Mouse (Mus musculus) brain, embryonic 14.5 days (tissue): ENCODE results near the gene Kcnip1. TPM values are rescaled to one million over a fixed set of nuclear protein-coding genes. Genes with fewer than 3 reads are reported as not detected.
A peak's percentile ranks its signal among the peaks of the same experiment; 100 is the strongest.

Experiments used
- DNase-seq: peaks from one replicate; pipeline ENCODE4 v3.0.0-alpha.2; 2011; ENCODE audit warnings: low read depth
- CTCF ChIP-seq: fragments of 200-500 bp; IDR thresholded peaks from 2 replicates; pipeline ENCODE4 v1.5.1; 2012; ENCODE audit warnings: inconsistent platforms, mild to moderate bottlenecking, moderate library complexity, borderline replicate concordance; ENCODE audit not compliant: insufficient read depth, insufficient read length; ENCODE audit errors: extremely low read depth
- POLR2A ChIP-seq: fragments of 200-500 bp; IDR thresholded peaks from 2 replicates; pipeline ENCODE4 v1.6.1; 2012; ENCODE audit warnings: mild to moderate bottlenecking, inconsistent platforms, borderline replicate concordance; ENCODE audit not compliant: poor library complexity, insufficient read depth, insufficient read length, severe bottlenecking; ENCODE audit errors: extremely low read depth
- polyA plus RNA-seq: library from polyadenylated mRNA; depleted of rRNA; stranded (reverse); fragments of >200 nt; gene quantifications from 2 replicates; pipeline ENCODE4 v1.2.3, GENCODE M21; 2012

Kcnip1 gene
- polyA plus RNA-seq, 1 experiment: 56.6 TPM

DNA sequence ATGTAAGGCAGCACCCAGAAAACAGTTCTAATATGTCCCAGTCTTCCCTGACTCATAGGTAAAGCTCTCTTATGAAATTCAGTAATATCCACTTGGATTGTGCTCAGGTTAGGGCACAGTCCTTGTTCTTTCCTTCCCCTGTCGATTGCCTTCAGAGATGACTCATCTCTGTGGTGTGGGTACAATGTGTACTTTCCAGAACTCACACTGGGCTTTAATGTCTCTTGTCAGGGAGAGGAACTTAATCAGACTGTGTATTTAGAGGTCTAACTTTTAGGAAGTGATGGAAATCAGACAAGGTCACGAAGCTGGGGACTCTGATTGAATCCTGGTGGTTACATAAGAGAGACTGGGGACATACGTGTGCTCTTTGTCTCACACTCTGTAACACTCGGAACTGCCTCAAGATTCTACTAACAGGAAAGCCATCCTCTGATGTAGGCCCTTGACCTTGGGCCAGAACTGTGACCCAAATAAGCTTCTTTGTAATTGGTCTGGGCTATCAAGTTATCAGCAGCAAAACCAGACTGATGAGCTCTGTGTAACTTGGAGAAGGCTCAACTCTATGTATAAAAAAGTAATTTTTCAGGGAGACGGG, 110.1 kb downstream of the Kcnip1 start:
- DNase-seq: no peak
- TF ChIP-seq CTCF: no peak
- TF ChIP-seq POLR2A: no peak

GRCm38 (mm10) chr11:33874925-33875324, 118.0 kb downstream of the Kcnip1 start:
- no peak for DNase-seq
- TF ChIP-seq POLR2A (no peak), CTCF (no peak)

DNA sequence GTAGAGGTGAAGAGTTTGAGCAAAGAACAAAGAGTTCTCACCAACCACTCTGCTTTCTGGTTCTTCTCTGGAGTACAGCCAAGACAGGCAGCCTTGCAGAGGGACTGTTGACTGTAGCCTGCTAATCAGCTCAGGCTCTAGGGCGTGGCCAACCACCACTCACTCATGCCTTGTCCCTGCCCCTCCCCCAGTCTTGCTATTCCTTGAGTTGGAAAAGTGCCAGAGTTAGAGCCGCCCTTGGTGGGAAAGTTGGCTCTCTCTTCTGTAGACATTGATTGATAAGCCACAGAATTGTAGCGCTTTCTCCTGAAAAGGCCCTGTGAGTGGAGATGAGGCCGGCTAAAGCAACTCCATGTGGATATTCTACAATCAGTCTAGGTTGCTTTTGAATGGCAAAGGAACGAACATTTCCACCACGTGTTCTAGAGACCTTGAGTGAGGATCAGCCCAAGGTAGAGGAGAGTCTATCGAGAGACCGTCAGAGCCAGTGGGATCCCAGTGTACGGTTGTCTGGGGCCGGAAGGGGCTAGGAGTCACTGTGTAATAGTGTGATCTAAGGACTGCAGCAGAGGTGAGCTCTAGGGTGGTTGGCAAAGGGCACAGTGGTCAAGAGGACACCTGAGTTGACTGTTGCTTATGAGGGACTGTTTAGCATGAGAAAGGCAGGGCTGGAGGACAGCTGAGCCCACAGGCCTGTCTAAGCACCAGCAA, 119.7 kb downstream of the Kcnip1 start:
- peak; percentile 74 for DNase-seq
- TF ChIP-seq POLR2A (no peak), CTCF (no peak)

DNA sequence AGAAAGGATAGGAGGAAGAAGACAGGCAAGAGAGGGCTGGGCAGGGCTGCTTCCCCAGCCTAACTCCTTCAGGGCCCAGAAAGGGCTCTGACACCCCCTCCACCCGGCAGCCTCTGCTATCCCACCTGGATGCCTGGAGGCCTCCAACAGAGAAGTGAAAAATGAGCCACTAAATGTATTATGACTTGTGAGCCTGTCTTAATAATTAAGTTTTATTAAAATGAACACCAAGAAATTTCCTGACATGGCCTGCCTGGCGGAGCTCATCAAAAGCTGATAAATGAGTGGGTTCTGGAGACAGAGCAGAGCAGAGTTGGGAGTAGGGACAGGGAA, 120.3 kb downstream of the Kcnip1 start:
- no peak for TF ChIP-seq CTCF
- DNase-seq: no peak

DNA sequence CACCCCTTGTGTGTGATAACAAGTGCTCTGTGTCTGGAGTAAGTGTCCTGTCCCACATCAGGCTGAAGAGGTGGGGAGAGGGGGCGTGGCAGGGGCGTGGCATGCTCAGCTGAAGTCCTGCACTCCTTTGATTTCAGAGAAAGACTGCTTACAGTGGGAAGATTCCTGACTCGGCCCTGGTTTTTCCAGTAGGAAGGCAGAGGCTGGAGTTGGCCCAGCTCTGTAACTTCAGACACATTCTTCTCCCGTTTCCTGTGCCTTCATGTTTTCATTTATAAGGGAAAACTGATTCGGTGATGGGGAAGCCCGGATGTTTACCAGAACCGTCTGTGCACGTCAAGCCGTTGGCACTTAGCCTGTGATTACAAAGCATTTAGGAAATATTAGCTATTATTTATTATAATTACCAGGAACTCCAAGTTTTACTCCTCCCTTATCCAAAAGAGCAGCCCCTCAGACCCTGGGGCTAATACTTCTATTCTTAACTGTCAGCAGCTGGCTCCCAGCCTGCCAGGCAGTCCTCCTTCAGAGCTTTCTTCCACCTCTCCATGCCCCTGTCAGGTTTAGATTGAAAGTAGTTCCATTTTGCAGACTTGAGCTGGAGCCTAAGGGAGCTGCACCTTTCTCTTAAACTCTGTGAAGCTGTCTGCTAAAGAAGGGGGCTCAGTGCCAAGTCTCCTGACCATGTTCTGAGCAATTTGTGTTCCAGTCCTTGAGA, 120.8 kb downstream of the Kcnip1 start:
- peak; percentile 21 for DNase-seq
- TF ChIP-seq CTCF (no peak), POLR2A (no peak)

- TF ChIP-seq POLR2A (no peak), CTCF (no peak)
- DNase-seq: no peak
Measured at GRCm38 (mm10) chr11:33870246-33870645, 122.7 kb downstream of the Kcnip1 start.

GRCm38 (mm10) chr11:33869559-33869958, 123.4 kb downstream of the Kcnip1 start:
- no peak for DNase-seq
- TF ChIP-seq CTCF: peak; percentile 4; the same call in 1 of the 2 replicates
- no peak for TF ChIP-seq POLR2A

DNA sequence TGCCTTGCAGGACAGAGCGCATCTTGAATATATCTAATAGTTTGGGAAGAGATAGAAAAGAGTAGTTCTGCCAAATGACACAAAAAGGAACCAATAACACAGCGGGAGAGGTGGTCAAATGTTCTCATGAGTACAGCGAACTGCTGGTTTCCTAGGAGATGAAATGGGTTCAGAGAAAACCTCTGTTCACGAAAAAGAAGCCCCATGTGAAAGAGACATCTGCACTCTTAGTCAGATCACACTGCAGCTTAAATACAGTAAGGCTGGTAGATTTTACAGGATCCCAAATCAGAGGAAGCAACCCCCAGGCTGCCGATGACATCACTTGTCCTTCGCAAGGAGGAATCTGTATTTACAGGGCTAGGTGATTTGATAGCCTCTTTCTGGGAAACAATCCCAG, 126.2 kb downstream of the Kcnip1 start:
- no peak for DNase-seq

GRCm38 (mm10) chr11:33864245-33864644, 128.7 kb downstream of the Kcnip1 start:
- no peak for DNase-seq

More for the DNA sequence above, 126.2 kb downstream of the Kcnip1 start:
- no peak for TF ChIP-seq POLR2A
- no peak for TF ChIP-seq CTCF

GRCm38 (mm10) chr11:33861823-33862222, 131.1 kb downstream of the Kcnip1 start:
- DNase-seq: no peak
- TF ChIP-seq POLR2A: no peak
- TF ChIP-seq CTCF: no peak

More at GRCm38 (mm10) chr11:33864245-33864644, 128.7 kb downstream of the Kcnip1 start:
- TF ChIP-seq CTCF (no peak), POLR2A (no peak)

- DNase-seq: no peak
Measured at GRCm38 (mm10) chr11:33860905-33861582, 131.9 kb downstream of the Kcnip1 start.

More at GRCm38 (mm10) chr11:33860905-33861582, 131.9 kb downstream of the Kcnip1 start:
- TF ChIP-seq POLR2A (no peak), CTCF (no peak)
